Mouse (Mus musculus) heart, embryonic 10.5 days (tissue): ENCODE measurements around the gene Gucy1b1. TPM values are rescaled to one million over a fixed set of nuclear protein-coding genes. Genes with fewer than 3 reads are reported as not detected.

ENCODE experiments used
- microRNA-seq: library from miRNA; unstranded; fragments of <30 nt; microRNA quantifications from one replicate; pipeline ENCODE4, GENCODE M21; 2017
- polyA plus RNA-seq: library from polyadenylated mRNA; unstranded; fragments of >200 nt; fragmentation: Nextera tagmentation; extraction: Ambion mirVana; gene quantifications from 2 replicates; pipeline ENCODE4 v1.2.1, GENCODE M21; 2016

Gucy1b1 gene
- polyA plus RNA-seq, 1 experiment from 2014 or later: 32.6 TPM

Small RNA genes lying within 50 kb of the gene (microRNA-seq; reads per million reads assigned to microRNA genes)
- gene Mir7010: not detected

Other genes starting within 250 kb of the Gucy1b1 start
- gene Ctso, start 142.1 kb downstream of the Gucy1b1 start, polyA plus RNA-seq: 10.1 and 15.9 TPM in 2 replicates
- 2.1 and 2.6 TPM in 2 replicates for gene Tdo2, start 98.5 kb downstream of the Gucy1b1 start, polyA plus RNA-seq
- gene Asic5, start 92.4 kb downstream of the Gucy1b1 start, polyA plus RNA-seq: not detected in 2 replicates
- 33.5 and 39.3 TPM in 2 replicates for gene Gucy1a1, start 71.1 kb upstream of the Gucy1b1 start, polyA plus RNA-seq